Mouse (Mus musculus): ENCODE results near the gene Pvalb. TPM values are rescaled to one million over a fixed set of nuclear protein-coding genes. Genes with fewer than 3 reads are reported as not detected.
A peak's percentile ranks its signal among the peaks of the same experiment; 100 is the strongest.

Pvalb gene
- total RNA-seq, 1 experiment from 2014 or later = not detected

DNA sequence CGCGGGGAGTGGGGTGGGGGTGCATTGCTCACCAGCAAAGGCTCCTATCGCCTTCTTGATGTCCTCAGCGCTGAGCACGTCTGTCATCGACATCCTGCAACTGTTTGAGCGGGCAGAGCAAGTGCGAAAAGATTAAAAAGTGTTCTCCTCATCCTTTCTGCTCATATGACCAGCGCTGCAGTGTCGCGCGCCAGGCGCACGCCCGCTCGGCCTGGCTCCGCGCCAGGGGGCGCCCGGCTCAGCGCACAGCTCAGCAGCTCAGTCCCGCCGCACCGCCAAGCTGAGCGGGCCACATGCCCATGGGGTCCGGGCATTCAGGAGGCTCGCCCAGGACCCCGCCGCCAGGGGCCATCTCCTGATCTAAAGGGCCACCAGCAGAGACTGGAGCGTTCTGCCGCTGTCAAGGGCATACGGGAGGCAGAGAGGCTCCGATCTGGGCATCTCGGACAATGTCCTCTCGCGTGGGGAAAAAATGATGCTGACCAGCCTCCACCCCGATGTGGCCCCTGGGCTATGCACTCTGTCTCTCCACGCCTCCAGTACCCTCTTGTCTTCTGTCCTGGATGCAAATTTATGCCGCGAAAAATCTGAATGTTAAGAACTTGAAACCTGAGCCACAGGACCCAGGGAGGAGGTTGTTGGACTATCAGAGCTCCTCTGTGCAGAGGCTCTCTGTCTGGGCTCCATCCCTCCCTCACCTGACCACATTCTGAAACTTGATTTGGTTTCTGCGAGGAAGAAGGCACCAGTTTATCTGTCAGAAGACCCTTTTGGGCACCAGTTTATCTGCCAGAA, 1.9 kb downstream of the Pvalb start:
- ATAC-seq (ENCODE audit: extremely low read depth, insufficient number of reproducible peaks, low FRiP score, poor library complexity, severe bottlenecking) = no peak

DNA sequence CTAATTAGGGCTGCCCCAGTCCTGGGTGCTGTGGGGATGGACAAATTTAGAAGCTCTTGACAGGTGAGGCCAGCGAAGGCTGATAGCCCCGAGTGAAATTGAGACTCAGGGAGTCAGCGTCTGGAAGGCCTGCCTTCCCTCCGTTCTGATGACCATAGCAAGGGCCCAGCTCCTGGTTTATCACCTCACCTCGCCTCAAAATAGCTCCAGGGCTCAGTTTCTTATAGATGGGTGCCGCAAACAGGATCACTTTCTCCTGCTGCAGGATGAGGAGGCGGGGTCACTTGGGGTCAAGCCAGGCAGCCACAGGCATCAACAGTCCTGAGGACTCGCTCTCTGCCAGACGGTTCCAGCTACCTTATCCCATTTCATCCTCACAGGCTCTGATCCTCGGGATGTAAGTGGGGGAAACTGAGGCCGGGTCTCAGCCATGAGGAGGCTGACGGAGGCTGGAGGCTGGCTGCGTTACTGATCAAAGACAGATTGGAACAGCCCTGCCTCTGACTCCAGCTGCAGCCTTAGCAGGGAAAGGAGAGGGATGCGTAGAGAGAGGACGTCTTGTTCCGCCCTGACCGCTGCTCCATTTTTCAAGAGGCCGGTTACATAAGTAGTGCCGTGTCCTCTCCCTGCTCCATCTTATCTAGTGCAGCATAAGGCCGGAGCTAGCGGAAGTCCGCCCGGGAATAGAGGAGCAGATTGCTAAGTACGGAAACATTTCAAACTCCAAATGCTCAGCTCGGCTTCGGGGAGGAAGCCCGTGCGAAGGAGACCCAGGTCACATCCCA, 10.9 kb downstream of the Pvalb start:
- ATAC-seq (ENCODE audit: extremely low read depth, insufficient number of reproducible peaks, low FRiP score, poor library complexity, severe bottlenecking) = no peak

DNA sequence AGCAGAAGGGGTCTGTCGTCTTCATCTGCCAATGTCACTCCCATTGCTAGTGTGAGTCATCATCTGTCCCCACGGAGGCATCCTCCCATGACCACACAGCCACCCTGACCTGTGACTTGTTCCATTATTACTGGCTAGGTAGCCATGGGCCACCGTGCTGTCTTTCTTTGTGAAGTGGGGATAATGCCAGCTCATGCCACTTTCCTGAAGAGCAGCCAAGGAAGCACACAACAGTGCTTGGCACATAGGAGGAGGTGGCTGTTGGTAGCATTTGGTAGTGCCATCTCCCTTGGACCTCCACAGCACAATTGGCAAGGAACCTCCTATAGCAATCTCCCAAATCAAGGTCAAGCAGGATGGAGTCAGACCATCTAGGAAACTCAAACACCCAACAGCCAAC, 11.9 kb downstream of the Pvalb start:
- ATAC-seq (ENCODE audit: extremely low read depth, insufficient number of reproducible peaks, low FRiP score, poor library complexity, severe bottlenecking) = no peak

DNA sequence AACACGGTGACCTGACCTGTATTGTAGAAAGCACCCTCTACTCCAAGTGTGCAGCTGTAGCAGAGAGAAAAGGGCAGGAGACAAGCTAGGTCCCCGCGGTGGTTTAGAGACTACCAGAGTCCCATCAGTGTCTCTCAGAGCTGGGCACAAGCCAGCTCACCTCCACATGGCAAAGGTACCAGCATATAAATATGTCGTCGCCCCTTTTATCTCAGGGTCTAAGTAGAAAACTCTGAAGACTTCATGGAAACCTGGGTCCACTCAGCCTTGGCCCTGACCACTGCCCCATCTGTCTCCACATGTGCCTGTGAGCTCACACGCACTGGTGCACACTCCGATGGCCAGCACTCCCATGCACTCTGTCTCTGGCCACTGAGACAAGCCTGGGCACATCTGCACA, 16.6 kb downstream of the Pvalb start:
- no peak for ATAC-seq (ENCODE audit: extremely low read depth, insufficient number of reproducible peaks, low FRiP score, poor library complexity, severe bottlenecking)

DNA sequence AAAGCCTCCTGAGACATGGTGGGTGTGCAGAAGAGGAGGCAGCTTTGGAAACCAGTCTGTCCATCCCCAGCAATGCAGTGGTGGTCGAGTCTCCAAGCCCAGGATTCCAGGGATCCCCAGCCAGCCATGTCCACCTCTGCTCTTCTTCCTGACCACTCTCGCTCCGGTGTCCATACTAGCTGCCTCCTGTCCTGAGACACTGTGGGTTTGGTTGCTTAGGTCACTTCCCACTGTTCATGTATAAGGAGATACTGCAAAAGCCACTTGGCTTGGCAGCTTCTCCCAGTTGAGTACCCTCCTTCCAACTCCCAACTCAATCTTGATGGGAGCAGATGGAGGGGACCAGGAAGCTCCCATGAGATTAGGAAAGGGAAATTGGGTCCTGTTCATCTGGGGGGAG, 17.7 kb downstream of the Pvalb start:
- no peak for ATAC-seq (ENCODE audit: extremely low read depth, insufficient number of reproducible peaks, low FRiP score, poor library complexity, severe bottlenecking)

DNA sequence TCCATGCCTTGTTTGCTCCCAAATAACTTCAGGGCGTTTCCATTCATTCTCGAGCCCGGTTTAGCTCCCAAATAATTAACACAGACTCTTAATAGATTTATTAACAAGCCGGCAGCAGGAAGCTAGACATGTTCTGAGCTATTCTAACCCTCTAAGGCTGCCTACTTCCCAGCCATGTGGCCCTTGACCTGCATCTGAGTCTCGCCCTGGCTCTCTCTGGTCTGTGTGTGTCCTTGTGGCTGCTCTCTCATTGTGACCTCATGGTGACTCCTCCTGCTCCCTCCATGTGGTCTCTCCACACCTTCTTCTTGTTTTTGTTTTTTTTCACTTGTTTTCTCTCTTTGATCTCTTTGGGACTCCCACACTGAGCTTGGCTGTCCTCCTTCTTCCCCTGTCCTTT, 19.3 kb downstream of the Pvalb start:
- ATAC-seq (ENCODE audit: extremely low read depth, insufficient number of reproducible peaks, low FRiP score, poor library complexity, severe bottlenecking) = no peak

DNA sequence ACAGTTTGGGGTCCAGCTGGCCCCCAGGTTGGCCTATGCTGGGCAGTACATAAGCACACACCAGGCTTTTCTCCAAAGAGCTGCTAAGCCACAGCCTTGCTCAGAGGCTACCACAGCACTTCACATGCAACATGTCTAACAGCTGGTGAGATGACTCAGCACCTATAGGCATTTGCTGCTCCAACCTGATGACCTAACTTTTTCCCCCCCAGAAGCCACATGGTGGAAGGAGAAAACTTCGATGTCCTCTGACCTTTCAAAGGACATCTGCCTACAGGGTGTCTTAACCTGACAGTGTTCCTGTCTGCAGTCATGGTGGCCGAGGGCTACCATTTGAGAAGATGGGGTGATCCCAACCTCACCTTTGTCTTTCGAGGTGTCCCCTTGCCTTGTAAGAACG, 20.6 kb downstream of the Pvalb start:
- ATAC-seq (ENCODE audit: extremely low read depth, insufficient number of reproducible peaks, low FRiP score, poor library complexity, severe bottlenecking) = no peak

DNA sequence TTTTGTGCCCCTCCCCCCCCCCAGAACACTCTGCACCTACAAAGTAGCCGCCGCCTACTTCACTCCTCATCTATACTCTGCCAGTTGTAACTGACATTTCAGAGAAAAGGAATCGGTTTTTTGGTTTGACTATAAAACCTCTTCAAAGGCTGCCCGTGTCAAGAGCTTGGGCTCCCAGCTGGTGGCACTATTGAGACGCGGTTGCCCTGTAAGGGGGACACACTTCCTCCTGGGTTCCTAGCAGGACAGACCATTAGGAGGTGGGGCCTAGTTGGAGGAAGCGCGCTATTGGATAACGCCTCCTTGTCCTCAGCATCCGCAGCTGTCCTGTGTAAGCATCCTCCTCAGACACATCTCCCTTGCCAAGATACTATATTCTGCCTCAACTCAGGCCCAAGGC, 21.3 kb downstream of the Pvalb start:
- no peak for ATAC-seq (ENCODE audit: extremely low read depth, insufficient number of reproducible peaks, low FRiP score, poor library complexity, severe bottlenecking)

DNA sequence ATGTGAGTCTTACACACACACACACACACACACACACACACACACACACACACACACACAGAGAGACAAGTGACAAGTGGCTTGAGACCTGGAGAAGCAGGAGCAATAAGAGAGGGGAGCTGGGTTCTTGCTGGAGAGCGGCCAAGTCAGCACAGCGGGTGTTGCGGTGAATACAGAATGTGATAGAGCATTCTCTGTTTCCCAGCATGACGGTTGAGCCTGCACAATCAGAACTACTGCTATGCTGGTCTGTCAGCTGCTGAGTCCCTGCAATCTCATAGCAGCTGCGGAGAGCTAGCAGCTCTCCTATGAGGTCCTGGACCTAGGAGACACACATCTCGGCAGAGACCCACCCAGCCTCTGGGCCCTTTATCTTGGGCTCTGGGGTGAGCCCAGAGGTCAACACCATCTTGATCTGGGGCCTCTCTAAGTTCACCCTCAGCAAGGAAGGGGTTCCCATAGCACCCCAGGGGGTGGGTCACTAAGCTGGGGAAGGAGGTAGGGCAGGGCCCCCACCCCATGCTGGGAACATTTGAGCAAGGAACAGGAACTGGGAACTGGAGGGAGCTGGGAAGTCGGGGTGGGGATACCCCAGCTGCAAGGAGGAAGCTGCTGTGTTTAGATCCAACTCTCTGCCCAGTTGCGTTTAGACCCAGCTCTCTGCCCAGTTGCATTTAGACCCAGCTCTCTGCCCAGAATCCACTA, 24.3 kb downstream of the Pvalb start:
- ATAC-seq (ENCODE audit: extremely low read depth, insufficient number of reproducible peaks, low FRiP score, poor library complexity, severe bottlenecking) = no peak

DNA sequence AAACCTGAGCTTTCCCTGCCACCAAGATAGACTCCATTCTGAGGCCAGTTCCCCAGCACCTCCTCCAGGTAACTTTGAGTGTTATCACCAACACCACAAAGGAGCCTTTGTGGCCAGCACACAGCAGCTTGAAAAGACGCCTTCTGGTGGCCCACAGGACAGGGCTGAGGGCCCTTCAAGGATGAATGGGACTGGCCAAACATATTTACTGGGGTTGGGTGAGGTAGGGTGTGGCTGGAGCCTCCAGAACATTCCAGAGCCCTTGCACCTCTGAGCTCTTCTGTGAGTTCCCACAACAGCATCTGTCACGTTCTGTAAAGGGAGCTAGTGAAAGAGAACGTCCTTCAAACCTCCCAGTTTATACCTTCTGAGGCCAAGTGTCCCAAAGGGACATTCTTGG, 26.4 kb downstream of the Pvalb start:
- no peak for ATAC-seq (ENCODE audit: extremely low read depth, insufficient number of reproducible peaks, low FRiP score, poor library complexity, severe bottlenecking)

DNA sequence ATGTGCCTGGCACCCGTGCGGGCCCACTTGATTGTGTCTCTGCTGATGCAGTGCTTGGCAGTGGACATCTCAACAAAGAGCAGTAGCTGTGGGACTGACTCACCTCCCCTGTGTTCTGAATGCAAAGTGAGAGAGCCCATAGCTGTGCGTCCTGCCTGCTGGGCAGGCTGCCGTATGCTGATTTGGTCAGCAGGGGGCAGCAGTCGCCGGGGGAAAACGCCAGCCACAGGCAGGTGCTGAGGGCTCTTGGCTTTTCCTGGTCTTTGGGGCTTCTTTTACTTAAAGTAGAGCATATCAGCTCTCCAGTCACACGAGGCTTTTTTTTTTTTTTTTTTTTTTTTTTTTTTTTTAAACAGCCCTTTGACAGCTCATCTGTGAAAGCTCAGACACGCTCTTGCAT, 27.8 kb downstream of the Pvalb start:
- ATAC-seq (ENCODE audit: extremely low read depth, insufficient number of reproducible peaks, low FRiP score, poor library complexity, severe bottlenecking) = peak; percentile 20; the same call in 1 of the 2 replicates

DNA sequence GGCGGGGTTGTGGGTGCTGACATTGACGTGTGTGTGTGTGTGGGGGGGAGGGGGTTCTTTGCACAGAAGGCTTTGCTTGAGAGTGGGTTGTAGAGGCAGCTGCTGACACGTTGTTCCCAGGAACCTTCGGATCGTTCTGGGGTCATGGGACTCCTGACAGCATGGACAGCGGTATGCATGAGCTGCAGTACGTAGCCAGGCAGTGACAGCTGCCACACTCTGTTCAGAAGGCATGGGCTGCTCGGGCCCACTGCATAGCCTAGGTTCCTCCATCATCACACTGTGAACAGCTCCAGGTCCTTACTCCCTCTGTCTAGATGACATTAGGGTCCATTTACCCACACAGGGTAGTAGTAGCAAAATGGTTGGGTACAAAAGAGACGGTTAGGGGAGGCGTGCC, 28.9 kb downstream of the Pvalb start:
- no peak for ATAC-seq (ENCODE audit: extremely low read depth, insufficient number of reproducible peaks, low FRiP score, poor library complexity, severe bottlenecking)

DNA sequence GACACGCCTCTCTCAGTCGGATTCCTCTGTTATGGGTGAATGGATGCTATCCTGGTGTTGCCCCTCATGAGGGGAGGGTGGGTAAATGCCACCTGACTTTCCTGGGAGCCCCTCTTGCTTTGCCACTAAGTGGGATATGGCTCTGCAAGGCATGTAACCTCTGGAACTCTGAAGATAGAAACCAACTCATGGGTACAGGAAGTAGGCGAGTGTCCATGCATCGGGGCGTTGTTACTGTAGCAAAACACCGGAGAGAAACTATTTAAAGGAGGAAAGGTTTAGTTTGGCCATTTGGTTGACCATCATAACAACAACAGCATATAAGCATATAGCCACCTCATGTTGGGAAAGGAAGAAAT, 31.3 kb downstream of the Pvalb start:
- no peak for ATAC-seq (ENCODE audit: extremely low read depth, insufficient number of reproducible peaks, low FRiP score, poor library complexity, severe bottlenecking)

DNA sequence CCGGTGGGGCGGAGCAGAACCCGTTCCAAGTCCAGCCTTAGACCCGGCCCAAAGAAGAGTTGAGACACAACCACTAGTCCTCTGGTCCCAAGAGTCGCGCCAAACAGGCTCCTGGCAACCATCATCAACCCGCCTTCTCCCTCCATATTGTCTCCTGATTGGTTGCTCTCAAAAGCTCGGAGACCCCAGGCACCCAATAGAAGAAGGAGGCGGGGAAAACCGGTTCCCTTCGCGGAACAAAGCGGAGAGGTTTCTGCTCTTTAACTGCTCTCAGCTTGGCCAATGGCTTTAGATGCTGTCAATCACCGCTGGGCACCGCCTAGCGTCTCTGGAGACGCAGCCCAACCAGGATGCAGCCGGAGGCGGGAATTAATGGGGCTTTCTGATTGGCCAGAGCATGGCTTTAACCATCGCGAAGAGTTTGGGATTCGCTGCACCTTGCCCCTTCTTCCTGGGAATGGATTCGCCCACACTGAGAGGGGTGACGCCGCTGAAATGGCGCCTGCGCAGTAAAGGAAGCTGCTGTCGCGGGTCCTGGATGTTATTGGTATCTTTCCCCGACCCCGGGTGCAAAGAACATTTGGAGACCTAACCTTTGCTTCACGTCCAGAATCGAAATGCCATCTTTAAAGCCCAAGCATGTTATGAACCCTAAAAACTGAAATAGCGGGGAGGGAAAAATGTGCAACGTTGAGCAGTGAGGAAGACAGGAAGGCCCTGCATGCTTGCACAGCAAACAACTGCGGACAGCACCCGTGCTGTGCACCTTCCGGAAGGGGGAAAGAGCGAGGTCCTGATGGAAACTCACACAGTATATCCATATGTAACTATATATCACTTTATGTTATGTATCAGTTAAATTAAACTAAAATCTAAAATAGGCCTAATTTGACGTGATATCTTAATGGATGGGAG, 32.0 kb downstream of the Pvalb start, which contains the start of gene Ift27:
Ift27 (minus strand) TSS at position 136 of the 915 bp plus-strand sequence.
- peak; percentile 87 for ATAC-seq (ENCODE audit: extremely low read depth, insufficient number of reproducible peaks, low FRiP score, poor library complexity, severe bottlenecking)

DNA sequence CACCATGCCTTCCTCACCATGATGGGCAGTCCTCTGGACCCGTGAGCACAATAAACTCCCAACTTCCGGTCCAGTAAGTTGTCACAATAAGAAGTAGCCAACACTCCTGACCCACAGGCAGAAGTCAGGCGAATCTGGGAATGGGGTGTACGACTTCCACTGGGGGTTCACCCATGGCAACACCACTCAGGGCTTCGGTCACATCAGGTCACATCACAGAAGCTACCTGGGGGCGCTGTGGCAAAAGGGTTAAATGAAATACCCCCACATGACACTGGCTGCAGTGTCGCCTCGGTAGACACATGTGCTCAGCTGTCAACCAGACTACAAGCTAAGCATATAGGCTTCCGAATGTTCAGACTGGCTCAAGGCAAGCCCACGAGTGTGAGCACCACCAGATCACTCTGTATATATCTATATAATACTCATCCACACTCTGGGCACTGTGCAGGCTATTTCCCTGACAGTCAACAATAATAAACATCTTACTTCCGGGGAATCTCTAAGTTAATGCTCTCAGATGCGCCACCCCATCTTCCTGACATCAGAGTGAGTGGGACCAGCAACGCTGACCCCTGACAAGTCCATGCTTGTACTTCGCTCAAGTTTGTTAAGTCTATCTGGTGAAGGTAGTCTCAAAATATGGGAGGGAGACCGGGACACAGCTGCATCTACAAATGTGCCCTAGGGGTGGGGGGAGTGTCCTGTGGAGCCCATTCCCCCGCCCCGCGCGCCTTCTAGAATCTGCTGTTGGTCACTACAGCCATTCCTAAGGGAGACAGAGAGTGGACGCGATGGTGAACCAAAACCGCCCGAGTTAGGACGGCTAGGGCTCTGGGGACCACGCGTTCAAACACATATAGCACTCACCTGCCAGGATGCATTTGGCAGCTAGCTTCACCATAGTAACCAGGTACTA, 33.0 kb downstream of the Pvalb start:
- no peak for ATAC-seq (ENCODE audit: extremely low read depth, insufficient number of reproducible peaks, low FRiP score, poor library complexity, severe bottlenecking)

DNA sequence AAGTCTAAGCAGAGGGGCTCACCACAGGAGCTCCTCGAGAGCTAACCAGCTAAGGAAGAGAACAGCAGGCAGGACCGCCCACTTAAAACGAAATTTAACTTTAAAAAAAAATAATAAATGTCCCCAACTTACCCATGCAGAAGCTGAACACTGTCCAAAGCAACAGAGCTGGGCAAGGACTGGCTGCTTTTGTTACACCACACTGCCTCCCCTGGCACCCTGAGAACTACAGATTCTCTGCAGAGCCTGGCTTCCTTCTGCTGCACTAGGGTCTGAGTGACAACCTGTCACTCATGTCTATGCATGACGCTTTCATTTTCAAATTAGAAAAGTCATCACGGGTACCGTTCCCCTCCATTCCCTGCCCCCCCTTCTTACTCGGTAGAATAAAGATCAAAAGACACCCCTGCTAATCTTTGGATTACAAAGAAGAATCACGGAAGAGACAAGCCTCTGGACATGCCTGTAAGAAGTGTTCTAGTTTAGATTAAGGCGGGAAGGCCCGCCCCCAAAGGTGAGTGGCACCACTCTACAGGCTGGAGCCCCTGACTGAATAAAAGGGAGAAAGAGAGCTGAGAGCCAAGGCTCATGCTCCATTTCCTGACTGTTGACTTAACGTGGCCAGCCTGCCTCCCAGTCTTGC, 33.8 kb downstream of the Pvalb start:
- no peak for ATAC-seq (ENCODE audit: extremely low read depth, insufficient number of reproducible peaks, low FRiP score, poor library complexity, severe bottlenecking)

DNA sequence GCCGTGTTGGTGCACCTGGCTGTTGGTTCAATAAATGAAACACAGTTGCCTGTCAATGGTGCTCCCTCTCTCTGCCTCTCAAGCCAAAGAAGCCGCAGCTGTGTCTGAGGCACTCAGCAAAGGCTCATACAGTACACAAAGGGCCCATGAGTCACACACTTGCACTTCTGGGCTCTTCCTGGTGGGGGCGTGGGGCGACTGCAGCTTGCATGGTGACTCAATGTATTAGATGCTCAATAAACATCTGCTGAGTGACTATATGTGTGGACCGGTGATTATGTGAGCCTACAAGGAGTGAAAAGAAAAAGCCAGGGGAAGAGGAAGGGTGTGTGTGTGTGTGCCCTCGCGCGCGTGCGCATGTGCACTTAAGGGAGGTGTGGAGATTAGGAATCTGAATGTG, 34.5 kb downstream of the Pvalb start:
- no peak for ATAC-seq (ENCODE audit: extremely low read depth, insufficient number of reproducible peaks, low FRiP score, poor library complexity, severe bottlenecking)

All from neutrophil, adult 5-6 weeks (primary cell).